Mouse (Mus musculus) ovary, postnatal 10 days (tissue): Measurements from ENCODE around the gene Ddx39b.
A peak's percentile ranks its signal among the peaks of the same experiment; 100 is the strongest.

Experiments used
- DNase-seq: peaks from one replicate; pipeline ENCODE4 v3.0.0; 2022; ENCODE audit warnings: low spot score

Ddx39b gene

GRCm38 (mm10) chr17:35241305-35242014 is at the start of gene Ddx39b:
Ddx39b (plus strand) TSS chr17:35241746.
- peak; percentile 92 for DNase-seq

DNA sequence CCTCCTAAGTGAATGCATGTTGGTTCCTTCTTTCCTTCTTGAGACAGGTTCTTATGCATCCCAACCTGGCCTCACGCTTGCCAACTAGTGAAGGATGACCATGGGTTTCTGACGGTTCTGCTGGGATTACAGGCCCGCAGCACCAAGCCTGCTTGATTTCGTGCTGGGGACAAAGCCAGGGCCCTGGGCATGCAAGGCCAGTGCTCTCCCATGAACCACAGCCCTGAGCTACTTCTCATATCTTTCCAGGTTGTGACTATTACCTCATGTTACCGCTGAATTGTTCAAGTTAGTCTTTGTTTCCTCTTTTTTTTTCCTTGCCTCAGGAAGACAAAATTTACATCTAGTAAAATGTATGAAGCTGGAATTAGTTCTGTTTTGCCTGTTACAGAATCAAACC is 48.6 kb upstream of the Ddx39b start:
- no peak for DNase-seq

GRCm38 (mm10) chr17:35193881-35194843 is 47.4 kb upstream of the Ddx39b start, which contains the start of gene Ltb:
Ltb (plus strand) TSS chr17:35194439.
- no peak for DNase-seq

DNA sequence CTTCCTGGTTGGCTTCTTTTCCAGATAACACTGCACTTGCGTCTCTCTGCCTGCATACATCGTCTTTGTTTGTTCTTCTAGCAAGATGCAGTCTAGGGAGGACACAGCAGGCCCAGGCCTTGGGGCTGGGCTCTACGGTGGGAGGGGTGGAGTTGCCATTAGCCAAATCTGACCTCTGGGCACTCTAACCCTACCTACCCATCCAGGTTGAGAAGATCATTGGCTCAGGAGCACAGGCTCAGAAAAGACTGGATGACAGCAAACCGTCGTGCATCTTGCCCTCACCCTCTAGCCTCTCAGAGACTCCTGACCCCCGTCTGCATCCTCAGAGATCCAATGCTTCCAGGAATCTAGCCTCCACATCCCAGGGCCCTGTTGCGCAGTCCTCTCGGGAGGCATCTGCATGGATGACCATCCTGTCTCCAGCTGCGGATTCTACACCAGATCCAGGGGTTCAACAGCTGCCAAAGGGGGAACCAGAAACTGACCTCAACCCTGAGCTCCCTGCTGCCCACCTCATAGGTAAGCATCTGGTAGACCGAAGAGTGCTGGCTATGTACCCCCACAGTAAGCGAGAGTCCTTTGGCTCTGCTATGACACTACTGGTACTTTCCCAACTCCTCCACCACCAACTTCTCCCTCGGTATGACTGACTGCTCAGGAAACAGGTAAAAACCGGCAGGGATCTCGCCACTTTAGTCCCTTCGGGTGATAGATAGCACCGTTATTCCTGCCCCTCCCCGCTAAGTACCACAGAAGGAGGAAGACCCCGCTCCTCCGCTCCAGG is 46.5 kb upstream of the Ddx39b start:
- DNase-seq, result no peak

DNA sequence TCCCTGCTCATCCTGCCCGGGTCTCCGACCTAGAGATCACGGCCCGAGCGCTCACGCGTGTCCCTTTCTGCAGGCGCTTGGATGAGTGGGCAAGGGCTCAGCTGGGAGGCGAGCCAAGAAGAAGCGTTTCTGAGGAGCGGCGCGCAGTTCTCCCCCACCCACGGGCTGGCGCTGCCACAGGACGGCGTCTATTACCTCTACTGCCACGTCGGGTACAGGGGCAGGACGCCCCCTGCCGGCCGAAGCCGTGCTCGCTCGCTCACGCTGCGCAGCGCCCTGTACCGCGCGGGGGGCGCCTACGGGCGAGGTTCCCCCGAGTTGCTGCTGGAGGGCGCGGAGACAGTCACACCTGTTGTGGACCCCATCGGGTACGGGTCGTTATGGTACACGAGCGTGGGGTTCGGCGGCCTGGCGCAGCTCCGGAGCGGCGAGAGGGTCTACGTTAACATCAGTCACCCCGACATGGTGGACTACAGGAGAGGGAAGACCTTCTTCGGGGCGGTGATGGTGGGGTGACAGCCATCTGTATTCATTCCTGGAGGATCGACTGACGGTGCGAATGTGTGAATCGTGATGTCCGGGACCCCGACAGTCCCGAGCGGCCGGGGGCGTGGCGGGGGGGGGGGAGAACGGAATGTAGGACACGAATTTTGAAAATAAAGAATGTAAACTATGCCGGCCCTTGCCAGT is 45.8 kb upstream of the Ddx39b start:
- DNase-seq, result peak; percentile 46

GRCm38 (mm10) chr17:35196321-35196641 is 45.3 kb upstream of the Ddx39b start:
- DNase-seq, result no peak

DNA sequence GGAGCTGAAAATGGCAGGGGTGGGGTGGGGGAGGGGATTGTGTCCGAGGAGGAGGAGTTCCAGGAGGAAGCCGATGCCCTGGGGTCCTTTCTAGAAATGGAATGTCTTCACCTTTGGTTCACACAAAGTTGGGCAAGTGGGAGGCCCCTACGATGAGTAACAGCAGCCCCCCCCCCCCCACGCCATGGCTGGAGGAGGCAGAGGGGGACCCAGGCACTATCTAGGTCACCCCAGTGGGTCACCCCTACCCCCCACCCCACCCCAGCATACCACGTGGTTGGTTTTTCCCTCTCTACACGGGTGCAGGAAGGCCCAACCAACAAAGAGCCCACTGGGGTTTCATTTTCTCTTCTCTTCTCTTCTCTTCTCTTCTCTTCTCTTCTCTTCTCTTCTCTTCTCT is 44.4 kb upstream of the Ddx39b start:
- DNase-seq, result no peak

DNA sequence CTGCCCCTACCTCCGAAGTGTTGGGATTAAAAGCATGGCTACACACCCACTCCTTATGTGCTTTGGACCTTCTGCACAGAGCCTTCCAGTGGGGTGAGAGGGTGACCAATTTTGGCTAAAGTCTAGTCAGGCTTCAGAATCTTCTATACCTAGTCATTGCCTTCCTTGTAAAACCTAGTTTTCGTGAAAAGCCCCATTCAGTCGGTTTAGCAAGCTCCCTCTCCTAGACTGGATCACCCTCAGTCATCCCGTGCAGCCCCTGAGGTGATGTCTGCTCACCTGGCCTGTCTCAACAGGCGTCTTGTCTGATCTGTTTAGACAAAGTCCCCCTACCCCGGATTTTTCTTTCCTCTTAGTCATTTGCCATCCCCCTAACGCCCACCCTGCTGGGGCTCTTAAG is 43.5 kb upstream of the Ddx39b start:
- no peak for DNase-seq

DNA sequence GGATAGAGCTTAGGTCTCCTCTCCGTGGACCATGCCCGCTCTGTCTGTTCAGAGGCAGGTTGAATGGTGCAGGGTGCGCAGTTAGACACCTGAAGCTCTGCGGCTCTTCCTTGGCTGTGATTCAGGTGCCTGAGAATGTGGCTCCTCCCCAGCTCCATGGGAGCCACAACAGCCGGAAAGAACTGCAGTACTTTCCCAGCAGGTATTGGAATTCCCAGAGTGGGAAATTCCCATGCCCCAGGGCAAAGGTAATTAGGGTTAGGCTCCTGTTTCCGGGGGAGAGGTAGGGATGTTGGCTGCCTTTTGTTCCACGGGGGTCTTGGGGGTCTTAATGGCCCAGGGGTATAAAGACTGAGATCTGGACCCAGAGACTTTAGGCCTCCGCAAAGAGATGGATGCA is 42.6 kb upstream of the Ddx39b start:
- no peak for DNase-seq

DNA sequence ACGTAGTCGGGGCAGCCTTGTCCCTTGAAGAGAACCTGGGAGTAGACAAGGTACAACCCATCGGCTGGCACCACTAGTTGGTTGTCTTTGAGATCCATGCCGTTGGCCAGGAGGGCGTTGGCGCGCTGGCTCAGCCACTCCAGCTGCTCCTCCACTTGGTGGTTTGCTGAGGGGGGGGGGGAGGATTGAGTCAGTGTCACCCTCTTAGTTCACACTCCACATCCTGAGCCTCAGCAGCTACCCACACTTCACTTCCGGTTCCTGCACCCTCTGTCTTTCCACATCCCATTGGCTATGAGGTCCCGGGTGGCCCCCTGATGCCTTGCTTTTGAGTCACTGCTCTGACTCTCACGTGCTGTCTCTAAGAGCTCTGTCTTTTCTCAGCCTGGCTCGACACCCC is 41.1 kb upstream of the Ddx39b start:
- DNase-seq, result no peak

DNA sequence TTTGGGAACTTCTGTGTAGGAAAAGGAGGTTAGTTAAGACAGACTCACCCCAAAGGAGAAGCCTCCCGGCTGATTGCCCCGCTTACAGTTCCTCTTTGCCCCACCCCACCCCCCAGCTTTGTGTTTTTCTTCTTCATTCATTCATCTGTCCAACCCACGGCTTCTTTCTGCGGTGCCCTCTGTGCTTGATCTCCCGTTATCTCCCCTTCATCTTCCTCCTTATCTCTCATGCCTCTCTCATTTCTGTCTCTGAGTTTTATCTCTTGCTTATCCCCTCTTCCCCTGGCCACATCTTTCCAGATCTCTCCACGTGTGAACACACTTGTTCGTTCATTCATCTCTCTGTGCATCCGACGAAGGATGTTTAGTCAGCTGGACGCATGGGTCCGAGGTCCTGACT is 40.4 kb upstream of the Ddx39b start:
- DNase-seq, result no peak

GRCm38 (mm10) chr17:35201787-35202186 is 39.8 kb upstream of the Ddx39b start, which contains the start of gene Tnf:
Tnf (minus strand) TSS chr17:35202007.
- DNase-seq, result no peak

- no peak for DNase-seq
Observed at GRCm38 (mm10) chr17:35202442-35202841, 39.1 kb upstream of the Ddx39b start.

DNA sequence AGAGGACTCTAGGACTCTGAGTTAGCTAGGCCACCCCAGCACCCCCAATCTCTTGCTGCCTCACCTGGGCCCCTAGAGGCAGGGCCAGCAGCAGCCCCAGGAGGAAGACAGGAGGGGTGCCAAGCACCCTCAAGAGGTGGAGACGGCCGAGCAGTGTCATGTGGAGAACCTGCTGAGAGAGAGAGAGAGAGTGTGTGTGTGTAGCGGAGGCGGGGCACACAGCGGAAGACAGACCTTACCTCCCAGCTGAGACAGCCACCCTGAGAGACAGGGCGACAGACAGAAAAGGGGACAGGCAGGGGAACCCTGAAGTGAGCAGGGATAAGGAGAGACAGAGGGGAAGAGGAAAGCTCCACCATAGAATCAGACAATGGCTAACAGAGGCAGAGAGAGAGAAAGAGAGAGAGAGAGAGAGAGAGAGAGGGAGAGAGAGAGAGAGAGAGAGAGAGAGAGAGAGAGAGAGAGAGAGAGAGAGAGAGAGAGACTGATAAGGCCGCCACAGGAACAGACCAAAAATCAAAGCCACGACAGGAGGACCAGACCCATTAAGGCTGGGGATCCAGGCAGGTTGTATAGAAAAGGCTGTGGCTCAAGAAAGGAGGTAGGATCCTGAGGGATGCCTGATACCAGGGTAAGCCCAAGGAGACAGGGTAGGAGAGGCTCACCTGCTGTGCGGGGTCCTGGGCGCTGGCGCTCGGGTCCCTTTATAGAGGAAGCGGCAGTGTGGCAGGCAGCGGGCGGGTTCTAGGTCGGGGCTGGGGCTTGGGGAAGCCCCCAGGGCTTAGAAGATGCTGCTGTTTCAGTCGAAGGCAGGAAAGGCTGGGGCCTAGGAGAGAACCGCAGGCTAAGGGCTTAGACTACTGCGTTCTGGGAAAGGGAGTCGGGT is 36.8 kb upstream of the Ddx39b start, which contains the start of gene Lta:
TSS of gene Lta (minus strand) at position 858 of the 886 bp plus-strand sequence.
- no peak for DNase-seq

DNA sequence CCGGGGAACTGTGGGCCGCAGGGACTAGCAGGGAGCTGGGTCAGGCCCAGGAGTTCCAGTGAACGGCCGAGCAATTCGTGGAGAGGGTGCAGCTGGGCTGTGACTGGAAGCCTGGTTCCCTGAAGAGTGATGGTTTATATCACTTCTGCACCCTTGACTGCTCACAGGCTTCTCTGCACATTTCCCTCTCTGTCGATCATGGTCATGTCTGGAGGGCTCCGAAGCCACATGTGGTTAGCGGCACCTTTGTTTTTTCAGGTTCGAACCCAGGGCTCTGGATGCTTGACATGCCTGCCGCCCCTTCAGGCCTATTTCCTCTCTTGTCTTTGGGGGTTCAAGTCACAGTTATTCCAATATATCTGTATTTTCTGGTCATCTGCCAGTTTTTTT is 36.2 kb upstream of the Ddx39b start:
- DNase-seq, result no peak

DNA sequence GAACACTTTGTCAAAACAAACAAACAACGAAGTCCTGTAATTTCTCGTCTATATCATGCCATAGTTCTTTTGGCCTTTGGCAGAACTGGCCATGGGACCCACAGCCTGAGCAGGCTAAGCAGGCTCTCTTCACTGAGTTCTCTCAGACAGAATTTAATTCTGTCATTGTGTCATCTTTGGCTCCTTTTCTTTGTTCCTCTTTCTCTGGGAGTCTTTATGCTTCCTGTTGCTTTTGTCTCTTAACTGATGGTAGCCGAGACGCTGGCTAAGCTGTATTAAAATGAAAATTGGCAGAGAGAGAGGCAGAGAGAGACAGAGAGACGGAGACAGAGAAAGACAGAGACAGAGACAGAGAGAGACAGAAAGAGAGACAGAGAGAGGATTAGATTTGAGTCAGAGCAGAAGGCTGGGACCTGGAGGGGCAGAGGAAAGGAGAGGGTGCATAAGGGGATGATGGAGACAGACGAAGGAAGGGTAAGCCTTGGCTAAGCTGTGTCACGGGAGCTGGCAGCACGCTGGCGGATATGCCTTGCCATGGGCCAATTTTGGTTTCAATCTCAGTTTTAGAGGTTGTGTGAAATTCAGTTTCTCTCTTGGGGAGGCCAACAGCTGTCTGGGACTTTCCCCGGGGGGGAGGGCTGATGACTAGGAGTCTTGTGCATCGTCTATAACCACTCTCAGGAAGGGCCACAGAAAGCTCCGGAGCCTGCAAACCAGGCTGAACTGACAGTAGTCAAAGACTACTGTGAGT is 31.6 kb upstream of the Ddx39b start:
- DNase-seq, result no peak

DNA sequence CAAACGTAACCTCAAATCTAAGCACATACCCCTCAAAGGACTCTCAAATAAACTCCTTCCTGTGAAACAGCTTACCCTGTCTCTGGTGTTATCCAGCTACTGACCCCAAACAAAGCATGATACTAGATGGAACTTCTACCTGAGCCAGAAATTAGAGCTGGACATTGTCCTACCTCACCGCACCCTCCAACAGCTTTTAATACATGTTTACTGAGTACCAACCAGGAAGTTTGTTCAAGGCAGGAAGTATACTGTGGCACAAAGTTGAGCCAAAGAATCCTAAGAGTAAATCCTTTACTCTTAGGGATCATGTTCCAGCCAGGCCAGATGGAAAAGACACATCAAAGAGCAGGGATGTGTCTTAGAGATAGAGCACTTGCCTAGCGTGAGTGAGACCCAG is 31.0 kb upstream of the Ddx39b start:
- no peak for DNase-seq

DNA sequence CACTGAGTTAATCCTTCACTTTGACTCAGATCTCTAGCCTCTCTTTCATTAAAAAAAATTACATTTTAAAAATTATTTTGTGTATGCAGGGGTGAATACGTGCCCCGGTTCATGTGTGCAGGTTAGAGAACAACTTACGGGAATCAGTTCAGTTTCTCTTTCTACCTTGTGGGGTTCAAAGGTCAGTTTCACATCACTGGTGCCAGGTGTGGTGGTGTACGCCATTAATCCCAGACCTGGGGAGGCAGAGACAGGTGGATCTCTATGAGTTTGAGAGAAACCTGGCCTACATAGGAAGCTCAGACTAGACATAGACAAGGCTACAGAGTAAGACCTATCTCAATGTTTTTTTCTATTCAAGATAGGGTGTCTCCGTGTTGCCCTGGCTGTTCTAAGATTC is 28.5 kb upstream of the Ddx39b start:
- no peak for DNase-seq

GRCm38 (mm10) chr17:35218516-35219193 is 22.9 kb upstream of the Ddx39b start:
- no peak for DNase-seq
